Mouse (Mus musculus) left cerebral cortex, adult 11 months (tissue): ENCODE data around the gene Arxes1.
"Not testable (repeated sequence)": the region's sequence is repeated elsewhere in the genome, so short reads cannot be mapped to it uniquely, and the experiment has no call there.

Experiments
- DNase-seq: peaks from one replicate; pipeline ENCODE4 v3.0.0; 2022; ENCODE audit warnings: low spot score

Arxes1 gene

DNA sequence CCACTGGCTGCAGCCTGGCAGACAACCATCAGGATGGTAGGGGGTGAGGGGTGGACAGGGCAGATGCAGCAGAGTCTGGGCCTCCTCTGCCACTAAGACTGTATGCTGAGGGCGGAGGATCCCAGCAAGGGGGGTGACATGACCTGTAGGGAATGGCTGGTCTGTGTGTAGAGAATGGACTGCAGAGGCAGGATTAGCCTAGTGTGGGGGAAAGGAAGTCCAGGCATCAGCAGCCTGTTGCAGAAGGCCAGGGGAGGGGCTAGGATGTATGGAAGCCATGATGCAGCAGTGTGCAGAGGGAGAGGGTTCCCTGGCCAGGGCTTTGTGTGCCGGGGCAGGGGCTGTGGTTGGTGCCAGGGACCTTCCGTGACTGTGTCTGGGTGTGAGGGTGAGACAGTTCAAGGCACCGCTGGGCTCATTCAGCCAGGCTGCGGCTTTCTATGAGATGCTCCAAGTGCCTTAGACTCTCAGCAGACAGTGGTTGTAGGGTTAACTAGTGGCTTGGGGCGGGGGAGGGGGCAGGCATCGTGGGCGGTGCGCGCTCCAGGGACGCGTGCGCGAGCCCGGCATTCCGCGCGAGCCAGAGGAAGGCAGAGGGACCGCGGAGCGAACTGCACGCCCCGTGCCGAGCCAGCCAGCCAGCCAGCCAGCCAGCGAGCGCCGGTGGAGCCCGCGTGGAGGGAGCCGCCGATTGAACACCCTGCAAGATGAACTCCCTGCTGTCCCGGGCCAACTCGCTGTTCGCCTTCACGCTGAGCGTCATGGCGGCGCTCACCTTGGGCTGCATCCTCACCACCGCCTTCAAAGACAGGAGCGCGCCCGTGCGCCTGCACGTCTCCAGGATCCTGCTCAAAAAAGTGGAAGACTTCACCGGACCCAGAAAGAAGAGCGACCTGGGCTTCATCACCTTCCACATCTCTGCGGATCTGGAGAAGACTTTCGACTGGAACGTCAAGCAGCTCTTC, at the start of gene Arxes1:
Arxes1 (plus strand) TSS at position 569 of the 965 bp plus-strand sequence.
- DNase-seq: not testable (repeated sequence)

DNA sequence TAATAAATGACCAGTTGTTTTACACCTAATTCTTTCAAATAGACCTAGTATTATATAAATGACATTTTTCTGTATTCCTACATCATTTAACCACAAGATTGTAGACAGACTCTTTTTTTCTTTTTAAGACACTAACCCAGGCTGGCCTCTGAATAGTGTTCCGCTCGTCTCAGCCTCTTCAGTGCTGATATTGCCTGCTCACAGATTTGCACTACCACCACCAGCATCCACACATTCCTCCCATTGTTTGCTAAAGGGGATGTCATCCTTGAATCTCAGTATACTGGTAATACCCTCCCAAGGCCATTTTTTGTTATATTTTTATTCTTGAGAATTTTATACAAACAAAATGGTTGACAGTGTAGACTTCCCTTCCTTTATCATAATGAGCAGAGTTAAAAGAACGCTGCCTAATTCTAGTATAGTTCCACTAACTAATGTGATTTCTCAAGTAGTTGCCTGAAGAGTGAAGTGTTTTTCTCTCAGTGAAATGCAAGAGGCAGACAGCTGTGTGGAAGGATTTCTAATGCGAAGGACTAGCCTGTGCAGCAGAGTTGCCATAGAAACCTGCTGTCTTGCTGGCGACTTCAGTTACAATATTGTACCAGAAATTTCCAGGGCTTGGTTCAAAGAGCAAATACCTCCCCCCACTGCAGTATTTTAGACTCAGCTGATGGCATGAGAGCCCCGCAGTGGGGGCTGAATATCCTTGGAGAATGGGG, 48.5 kb upstream of the Arxes1 start:
- no peak for DNase-seq

DNA sequence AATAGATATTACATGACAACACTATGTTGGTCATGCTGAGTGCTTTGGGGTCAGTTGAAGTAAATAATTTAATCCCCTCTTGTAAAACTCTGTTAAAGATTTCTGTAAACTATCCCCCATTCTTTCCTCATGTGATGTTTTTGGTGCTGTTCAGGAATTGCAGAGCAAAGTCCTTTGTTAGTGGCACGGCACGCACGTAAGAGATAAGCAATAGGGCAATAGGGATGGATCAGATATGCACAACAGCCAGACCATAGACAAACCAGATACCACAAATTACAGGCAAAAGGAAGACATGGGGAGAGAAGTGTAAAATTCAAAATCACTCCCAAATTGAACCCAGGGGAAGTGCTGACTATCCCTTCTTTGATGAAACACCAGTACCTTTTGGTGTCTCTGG, 46.9 kb upstream of the Arxes1 start:
- DNase-seq: no peak

DNA sequence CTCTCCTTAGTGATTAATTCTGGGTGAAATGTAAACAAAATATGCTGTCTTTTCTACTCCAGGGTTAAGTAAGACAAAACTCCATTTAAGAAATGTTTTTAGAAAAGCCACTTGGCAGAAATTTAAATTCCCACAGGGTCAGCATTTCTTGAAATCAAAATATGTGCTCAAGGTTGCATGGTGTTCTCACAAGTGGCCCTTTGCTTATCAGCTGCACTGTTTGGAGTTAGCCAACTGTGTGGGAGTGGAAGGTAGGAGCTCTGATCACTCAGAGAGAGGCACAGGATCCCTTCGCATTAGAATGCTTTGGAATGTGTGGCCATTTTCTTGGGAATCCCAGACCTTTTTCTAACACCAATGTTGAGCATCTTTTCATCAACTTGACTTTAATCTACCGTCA, 42.5 kb upstream of the Arxes1 start:
- DNase-seq: no peak

DNA sequence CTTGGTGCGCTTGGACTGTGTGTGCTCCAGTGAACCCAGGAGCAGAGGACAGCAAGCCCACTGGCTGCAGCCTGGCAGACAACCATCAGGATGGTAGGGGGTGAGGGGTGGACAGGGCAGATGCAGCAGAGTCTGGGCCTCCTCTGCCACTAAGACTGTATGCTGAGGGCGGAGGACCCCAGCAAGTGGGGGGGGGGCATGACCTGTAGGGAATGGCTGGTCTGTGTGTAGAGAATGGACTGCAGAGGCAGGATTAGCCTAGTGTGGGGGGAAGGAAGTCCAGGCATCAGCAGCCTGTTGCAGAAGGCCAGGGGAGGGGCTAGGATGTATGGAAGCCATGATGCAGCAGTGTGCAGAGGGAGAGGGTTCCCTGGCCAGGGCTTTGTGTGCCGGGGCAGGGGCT, 40.0 kb upstream of the Arxes1 start:
- DNase-seq: not testable (repeated sequence)

DNA sequence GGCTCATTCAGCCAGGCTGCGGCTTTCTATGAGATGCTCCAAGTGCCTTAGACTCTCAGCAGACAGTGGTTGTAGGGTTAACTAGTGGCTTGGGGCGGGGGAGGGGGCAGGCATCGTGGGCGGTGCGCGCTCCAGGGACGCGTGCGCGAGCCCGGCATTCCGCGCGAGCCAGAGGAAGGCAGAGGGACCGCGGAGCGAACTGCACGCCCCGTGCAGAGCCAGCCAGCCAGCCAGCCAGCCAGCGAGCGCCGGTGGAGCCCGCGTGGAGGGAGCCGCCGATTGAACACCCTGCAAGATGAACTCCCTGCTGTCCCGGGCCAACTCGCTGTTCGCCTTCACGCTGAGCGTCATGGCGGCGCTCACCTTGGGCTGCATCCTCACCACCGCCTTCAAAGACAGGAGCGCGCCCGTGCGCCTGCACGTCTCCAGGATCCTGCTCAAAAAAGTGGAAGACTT, 39.5 kb upstream of the Arxes1 start, which contains the start of gene Arxes2:
Arxes2 (plus strand) TSS at position 161 of the 456 bp plus-strand sequence.
- not testable (repeated sequence) for DNase-seq

DNA sequence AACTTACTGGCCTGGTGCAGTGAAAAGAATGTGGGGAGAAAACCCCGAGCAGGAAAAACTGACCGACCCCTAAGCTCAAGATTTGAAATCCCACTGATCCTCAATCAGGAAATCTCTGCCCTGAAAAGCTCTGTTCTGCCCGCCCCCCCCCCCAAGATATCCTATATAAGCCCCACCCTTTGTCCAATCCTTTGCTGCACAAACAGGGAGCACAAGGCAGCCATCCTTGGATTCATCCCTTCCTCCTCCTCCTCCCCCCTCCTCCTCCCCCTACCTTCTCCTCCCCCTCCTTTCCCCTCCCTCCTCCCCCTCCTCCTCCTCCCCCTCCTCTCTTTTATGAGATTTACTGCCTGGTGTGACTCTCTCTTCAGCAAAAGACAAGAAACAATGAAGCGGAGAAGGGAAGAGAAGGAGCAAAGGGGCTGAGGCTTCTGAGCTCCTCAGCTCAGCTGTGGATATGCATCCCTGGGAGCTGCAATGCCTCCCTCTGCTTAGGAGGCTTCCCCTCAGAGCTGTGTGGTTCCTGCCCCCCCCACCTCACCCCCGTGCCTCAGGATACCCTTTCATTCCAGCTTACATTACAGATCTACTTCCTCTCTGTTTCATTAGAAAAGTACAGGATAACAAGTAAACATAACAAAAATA, 25.8 kb upstream of the Arxes1 start:
- DNase-seq: no peak

DNA sequence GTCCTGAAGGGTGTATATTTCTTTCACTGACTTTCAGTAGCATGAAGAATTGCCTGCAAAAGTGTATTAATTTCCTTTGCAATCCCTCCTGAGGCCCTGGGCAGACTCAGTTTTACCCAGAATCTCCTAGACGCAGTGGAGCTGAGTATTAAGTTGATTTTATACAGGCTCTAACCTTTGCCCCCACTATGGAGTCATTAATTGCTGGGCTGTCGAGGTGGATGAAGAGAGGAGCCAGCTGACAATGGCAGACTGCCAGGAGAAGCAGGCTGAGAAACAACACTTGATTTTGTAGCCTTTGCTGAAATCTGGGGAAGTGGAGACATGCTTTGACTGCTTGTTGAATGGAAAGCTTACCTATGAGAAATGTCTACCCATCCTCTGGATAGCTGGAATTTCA, 18.8 kb upstream of the Arxes1 start:
- no peak for DNase-seq

DNA sequence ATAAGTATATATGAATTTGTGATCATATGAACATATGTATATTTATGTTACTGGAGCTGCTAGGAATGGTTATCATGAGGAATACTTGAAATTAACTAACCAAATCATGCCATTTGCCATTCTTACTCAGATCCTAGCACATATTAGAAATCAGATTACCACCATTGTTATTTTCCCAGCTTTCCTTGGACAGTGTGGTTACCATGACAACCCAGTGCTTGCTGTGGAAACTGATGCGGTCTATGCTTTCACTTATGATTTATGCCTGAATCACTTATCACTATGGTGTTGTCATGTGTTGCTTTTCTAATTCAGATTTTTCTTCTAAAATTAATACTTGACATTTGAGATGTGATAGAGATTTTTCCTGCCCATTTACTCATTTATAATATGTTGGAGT, 2.8 kb upstream of the Arxes1 start:
- no peak for DNase-seq

DNA sequence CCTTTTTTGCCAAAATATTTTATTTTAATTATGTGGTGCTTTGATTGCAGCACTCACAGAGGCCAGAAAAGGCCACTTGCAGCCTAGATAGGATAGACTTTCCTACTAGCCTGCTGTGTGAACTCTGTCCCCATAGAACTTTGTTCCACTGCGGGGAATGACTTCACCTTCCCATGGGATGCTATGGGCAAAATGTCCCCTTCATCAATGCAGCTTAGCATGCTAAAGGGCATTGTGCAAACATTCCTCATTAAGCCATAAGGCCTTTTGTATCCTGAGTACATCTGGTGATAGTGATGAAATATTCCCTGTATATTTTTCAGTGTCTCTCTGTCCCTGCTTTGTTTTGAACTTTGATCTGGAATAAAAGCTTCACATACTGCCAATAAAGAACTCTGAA, 10.6 kb downstream of the Arxes1 start:
- no peak for DNase-seq

DNA sequence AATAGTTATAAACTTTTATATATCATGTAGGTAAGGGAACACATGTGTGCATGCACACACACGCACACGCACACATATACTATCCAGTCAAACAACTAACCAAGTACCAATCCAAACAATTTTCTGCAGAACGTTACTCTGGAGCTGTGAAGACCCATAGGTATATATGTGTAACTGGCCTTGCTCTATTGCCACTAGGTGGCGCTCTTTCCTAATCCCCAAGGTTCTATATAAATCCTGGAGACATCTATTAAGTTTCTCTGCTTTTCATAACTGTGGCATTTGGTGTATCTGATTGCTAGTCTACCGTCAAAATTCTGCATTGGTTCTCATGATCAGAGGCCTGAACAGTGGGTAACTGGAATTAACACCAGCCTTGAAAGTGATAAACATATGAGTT, 14.4 kb downstream of the Arxes1 start:
- DNase-seq: peak; percentile 37

DNA sequence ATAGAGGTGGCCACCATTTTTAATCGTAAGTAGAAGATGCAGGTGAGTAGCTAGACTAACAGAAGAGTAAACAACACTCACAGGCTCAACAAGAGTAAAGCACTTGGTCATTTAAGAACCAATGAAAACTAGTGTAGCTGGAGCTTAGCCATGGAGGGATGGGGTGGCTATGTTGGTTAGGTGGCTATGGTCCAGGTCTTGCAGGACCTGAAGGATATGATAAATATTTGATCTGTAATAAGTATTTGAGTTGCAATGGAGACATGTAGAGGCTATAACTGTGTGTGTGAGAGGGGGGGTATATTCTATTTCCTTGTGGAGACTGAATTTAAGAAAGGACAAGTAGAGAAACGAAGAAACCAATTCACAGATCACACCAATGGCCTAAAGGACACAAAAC, 18.1 kb downstream of the Arxes1 start:
- DNase-seq: no peak

DNA sequence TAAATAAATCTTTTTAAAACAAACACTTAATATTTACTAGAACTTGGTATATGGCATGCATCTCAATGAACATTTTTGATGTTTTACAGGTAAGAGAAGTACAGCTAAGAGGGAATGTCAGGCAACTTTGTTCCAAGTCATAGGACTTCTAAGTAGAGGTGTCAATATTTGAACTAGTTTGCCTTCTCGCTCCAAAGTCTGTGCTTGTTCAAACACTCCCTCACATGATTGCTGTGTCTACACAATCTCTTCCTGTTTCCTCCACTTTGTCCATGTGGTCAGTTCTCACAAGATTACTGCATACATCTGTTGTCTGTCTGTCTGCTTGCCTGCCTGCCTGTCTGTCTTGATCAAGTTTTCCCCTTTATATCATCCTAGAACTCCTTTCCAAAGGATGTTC, 27.5 kb downstream of the Arxes1 start:
- no peak for DNase-seq

DNA sequence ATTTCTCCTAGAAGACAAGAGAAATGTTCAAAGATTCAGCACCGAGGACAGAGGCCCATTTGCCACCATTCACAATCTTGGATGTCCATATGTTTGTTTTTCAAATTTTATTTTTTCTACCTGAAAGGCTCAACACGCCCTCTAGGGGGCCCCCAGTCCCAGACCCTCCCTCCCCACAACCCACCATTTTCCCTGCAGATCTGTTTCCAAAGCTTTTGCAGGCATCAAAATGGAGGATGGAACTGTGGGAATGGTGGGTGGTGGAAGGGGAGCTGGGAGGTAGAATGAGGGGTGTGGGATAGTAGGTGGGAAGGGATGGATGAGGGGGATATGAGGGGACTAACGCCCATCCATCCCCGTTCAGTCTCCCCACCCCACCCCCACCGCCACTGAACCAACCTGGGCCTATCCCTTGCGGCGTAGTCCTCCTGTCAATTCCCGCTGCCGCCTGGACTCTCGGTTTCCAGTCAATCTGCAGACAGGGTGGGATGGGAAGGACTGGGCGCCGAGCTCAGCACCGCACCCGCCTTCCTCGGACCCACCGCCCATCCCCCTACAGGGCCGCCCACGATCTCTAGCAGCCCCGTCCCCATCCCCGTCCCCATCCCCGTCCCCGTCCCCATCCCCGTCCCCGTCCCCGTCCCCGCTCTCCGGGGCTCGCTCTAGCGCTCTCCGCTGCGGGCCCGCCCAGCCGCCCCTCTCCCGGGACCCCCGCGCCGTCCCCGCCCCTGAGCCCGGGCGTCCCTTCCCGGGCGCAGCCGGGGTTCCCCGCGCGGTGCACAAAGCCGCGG, 34.2 kb downstream of the Arxes1 start:
- not testable (repeated sequence) for DNase-seq

DNA sequence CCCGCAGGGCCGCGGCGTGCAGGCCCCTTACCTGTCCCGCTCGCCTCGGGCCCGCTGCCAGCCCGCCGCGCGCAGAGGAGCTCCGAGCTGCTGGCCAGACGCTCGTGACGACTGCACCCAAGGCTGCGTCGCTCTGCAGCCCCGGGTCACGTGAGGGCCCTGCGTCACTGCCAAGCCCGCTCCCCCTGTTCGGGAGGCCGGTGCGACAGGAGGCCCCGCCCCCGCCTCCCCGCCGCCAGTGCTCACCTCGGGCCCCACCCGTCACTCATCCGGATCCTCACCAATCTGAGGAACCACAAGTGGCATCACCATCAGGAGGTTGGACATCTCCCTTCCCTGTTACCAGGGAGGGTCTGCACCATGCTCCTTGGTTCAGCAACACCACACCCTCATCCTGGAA, 34.9 kb downstream of the Arxes1 start, which contains the start of gene Bex2:
Bex2 (minus strand) TSS at position 217 of the 400 bp plus-strand sequence.
- DNase-seq: peak; percentile 10
